Mouse (Mus musculus): ENCODE data around the gene Smad6. TPM values are rescaled to one million over a fixed set of nuclear protein-coding genes. Genes with fewer than 3 reads are reported as not detected.
A peak's percentile ranks its signal among the peaks of the same experiment; 100 is the strongest.

Smad6 gene
- polyA plus RNA-seq, 2 experiments: 12.0 to 23.5 TPM

GRCm38 (mm10) chr9:63971557-63971956, 50.3 kb downstream of the Smad6 start:
- Histone ChIP-seq H3K9ac (ENCODE audit: low read depth, low read length, severe bottlenecking) (no peak overlapping the region), H3K27me3 (ENCODE audit: control insufficient read depth, insufficient read depth, low read length) (no peaks in the 10 kb centered on the region), H3K36me3 (ENCODE audit: control insufficient read depth, insufficient read depth, low read length) (0 out of 2 replicates have a peak, but pooled peaks cover 3% of the 10 kb centered on the region), H3K9me3 (ENCODE audit: control insufficient read depth, low read length) (no peaks in the 10 kb centered on the region), H3K4me3 (replicated peaks; ENCODE audit: low read length) (no peak overlapping the region), H3K27ac (replicated peaks; ENCODE audit: low read depth, low read length) (no peak overlapping the region), H3K4me1 (ENCODE audit: control insufficient read depth, insufficient read depth, low read length) (peaks cover 88% of the 10 kb centered on the region), H3K4me2 (replicated peaks; ENCODE audit: low read depth, low read length, severe bottlenecking) (no peak overlapping the region)
- ATAC-seq (ENCODE audit: low FRiP score, low read depth): no peak
- DNase-seq (ENCODE audit: low spot score): no peak
- WGBS: 52% methylated on average over 4 of the region's 4 CpGs
- TF ChIP-seq POLR2A (IDR thresholded peaks at IDR 0.05; ENCODE audit: borderline replicate concordance, extremely low read depth, insufficient read depth, insufficient read length): no peak

GRCm38 (mm10) chr9:63970836-63971235, 51.0 kb downstream of the Smad6 start:
- no peak overlapping the region for H3K4me2 ChIP-seq (replicated peaks; ENCODE audit: low read depth, low read length, severe bottlenecking)
- no peak overlapping the region for H3K4me3 ChIP-seq (replicated peaks; ENCODE audit: low read length)
- no peaks in the 10 kb centered on the region for H3K9me3 ChIP-seq (ENCODE audit: control insufficient read depth, low read length)
- peak overlapping the region; percentile 52; the same call in 1 of the 2 replicates for H3K27ac ChIP-seq (replicated peaks; ENCODE audit: low read depth, low read length)
- WGBS: 79% methylated on average over 6 of the region's 6 CpGs
- peaks cover 86% of the 10 kb centered on the region for H3K4me1 ChIP-seq (ENCODE audit: control insufficient read depth, insufficient read depth, low read length)
- H3K9ac ChIP-seq (ENCODE audit: low read depth, low read length, severe bottlenecking): no peak overlapping the region
- TF ChIP-seq POLR2A (IDR thresholded peaks at IDR 0.05; ENCODE audit: borderline replicate concordance, extremely low read depth, insufficient read depth, insufficient read length): no peak
- ATAC-seq (ENCODE audit: low FRiP score, low read depth): no peak
- DNase-seq (ENCODE audit: low spot score): no peak
- H3K36me3 ChIP-seq (ENCODE audit: control insufficient read depth, insufficient read depth, low read length): 0 out of 2 replicates have a peak, but pooled peaks cover 3% of the 10 kb centered on the region
- no peaks in the 10 kb centered on the region for H3K27me3 ChIP-seq (ENCODE audit: control insufficient read depth, insufficient read depth, low read length)

- no peak overlapping the region for H3K4me3 ChIP-seq (replicated peaks; ENCODE audit: low read length)
- no peak overlapping the region for H3K9ac ChIP-seq (ENCODE audit: low read depth, low read length, severe bottlenecking)
- no peaks in the 10 kb centered on the region for H3K9me3 ChIP-seq (ENCODE audit: control insufficient read depth, low read length)
- peaks cover 86% of the 10 kb centered on the region for H3K4me1 ChIP-seq (ENCODE audit: control insufficient read depth, insufficient read depth, low read length)
- DNase-seq (ENCODE audit: low spot score) (no peak), ATAC-seq (ENCODE audit: low FRiP score, low read depth) (no peak)
- H3K36me3 ChIP-seq (ENCODE audit: control insufficient read depth, insufficient read depth, low read length): 0 out of 2 replicates have a peak, but pooled peaks cover 3% of the 10 kb centered on the region
- peak overlapping the region; percentile 52; the same call in 1 of the 2 replicates for H3K27ac ChIP-seq (replicated peaks; ENCODE audit: low read depth, low read length)
- no peaks in the 10 kb centered on the region for H3K27me3 ChIP-seq (ENCODE audit: control insufficient read depth, insufficient read depth, low read length)
- 78% methylated on average over 12 of the region's 12 CpGs for WGBS
- H3K4me2 ChIP-seq (replicated peaks; ENCODE audit: low read depth, low read length, severe bottlenecking): no peak overlapping the region
- no peak for TF ChIP-seq POLR2A (IDR thresholded peaks at IDR 0.05; ENCODE audit: borderline replicate concordance, extremely low read depth, insufficient read depth, insufficient read length)
Observed at GRCm38 (mm10) chr9:63970388-63970787, 51.5 kb downstream of the Smad6 start.

GRCm38 (mm10) chr9:63969467-63969866, 52.4 kb downstream of the Smad6 start:
- H3K4me3 ChIP-seq (replicated peaks; ENCODE audit: low read length): no peak overlapping the region
- DNase-seq (ENCODE audit: low spot score): no peak
- 69% methylated on average over 10 of the region's 10 CpGs for WGBS

GRCm38 (mm10) chr9:63968592-63968991, 53.3 kb downstream of the Smad6 start:
- Histone ChIP-seq H3K4me2 (replicated peaks; ENCODE audit: low read depth, low read length, severe bottlenecking) (no peak overlapping the region), H3K27ac (replicated peaks; ENCODE audit: low read depth, low read length) (peak overlapping the region; percentile 49), H3K27me3 (ENCODE audit: control insufficient read depth, insufficient read depth, low read length) (no peaks in the 10 kb centered on the region), H3K4me1 (ENCODE audit: control insufficient read depth, insufficient read depth, low read length) (peaks cover 85% of the 10 kb centered on the region), H3K4me3 (replicated peaks; ENCODE audit: low read length) (no peak overlapping the region), H3K36me3 (ENCODE audit: control insufficient read depth, insufficient read depth, low read length) (0 out of 2 replicates have a peak, but pooled peaks cover 3% of the 10 kb centered on the region), H3K9me3 (ENCODE audit: control insufficient read depth, low read length) (no peaks in the 10 kb centered on the region), H3K9ac (ENCODE audit: low read depth, low read length, severe bottlenecking) (no peak overlapping the region)
- WGBS: 33% methylated on average over 9 of the region's 9 CpGs
- ATAC-seq (ENCODE audit: low FRiP score, low read depth) (no peak; the same call in 1 of the 2 replicates), DNase-seq (ENCODE audit: low spot score) (peak; percentile 71)
- no peak for TF ChIP-seq POLR2A (IDR thresholded peaks at IDR 0.05; ENCODE audit: borderline replicate concordance, extremely low read depth, insufficient read depth, insufficient read length)

More at GRCm38 (mm10) chr9:63969467-63969866, 52.4 kb downstream of the Smad6 start:
- H3K4me1 ChIP-seq (ENCODE audit: control insufficient read depth, insufficient read depth, low read length): peaks cover 85% of the 10 kb centered on the region
- no peak for ATAC-seq (ENCODE audit: low FRiP score, low read depth)
- no peaks in the 10 kb centered on the region for H3K27me3 ChIP-seq (ENCODE audit: control insufficient read depth, insufficient read depth, low read length)
- H3K9ac ChIP-seq (ENCODE audit: low read depth, low read length, severe bottlenecking): no peak overlapping the region
- H3K27ac ChIP-seq (replicated peaks; ENCODE audit: low read depth, low read length): no peak overlapping the region
- TF ChIP-seq POLR2A (IDR thresholded peaks at IDR 0.05; ENCODE audit: borderline replicate concordance, extremely low read depth, insufficient read depth, insufficient read length): no peak
- H3K36me3 ChIP-seq (ENCODE audit: control insufficient read depth, insufficient read depth, low read length): 0 out of 2 replicates have a peak, but pooled peaks cover 3% of the 10 kb centered on the region
- H3K4me2 ChIP-seq (replicated peaks; ENCODE audit: low read depth, low read length, severe bottlenecking): no peak overlapping the region
- no peaks in the 10 kb centered on the region for H3K9me3 ChIP-seq (ENCODE audit: control insufficient read depth, low read length)
